ENCODE assay signal across 16 mouse cellular contexts in the genomic region with DNA sequence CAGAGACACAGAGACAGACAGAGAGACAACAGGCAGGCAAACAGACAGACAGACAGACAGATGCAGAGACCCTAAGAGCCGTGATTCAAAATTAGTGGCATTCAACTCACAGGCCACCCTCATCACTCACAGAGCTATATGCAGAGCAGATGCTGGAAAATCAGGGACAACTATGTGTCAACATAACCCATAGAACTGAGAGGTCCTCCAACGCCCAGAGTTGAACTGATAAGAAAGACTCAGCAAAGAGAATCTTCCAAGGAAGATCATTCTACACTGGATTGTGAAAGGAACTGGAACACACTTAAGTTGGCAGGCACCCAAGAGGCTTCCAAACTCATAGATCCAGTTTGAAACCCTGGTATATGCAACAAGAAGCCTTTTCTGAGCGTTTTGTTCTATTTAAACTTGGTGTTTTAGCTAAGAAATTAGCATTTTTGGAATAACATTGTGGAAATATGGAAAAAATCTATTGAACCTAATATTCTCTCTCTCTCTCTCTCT.
"Had no signal": no experiment of that assay in that cellular context is flagged by ENCODE, and none has a peak within 500 bp of the region (broad histone marks: within the 10 kb centered on the region; RNA-seq: fewer than 3 reads in every experiment).

No protein-coding gene starts in this region.

- H3K36me3 ChIP-seq: intestine, embryonic 15.5 days; limb, embryonic 15.5 days; midbrain, embryonic 10.5 days; neural tube, embryonic 15.5 days had no signal

- H3K9me3 ChIP-seq: intestine, embryonic 15.5 days; limb, embryonic 15.5 days; midbrain, embryonic 10.5 days; neural tube, embryonic 15.5 days had no signal

- H3K27me3 ChIP-seq: intestine, embryonic 15.5 days; limb, embryonic 15.5 days; neural tube, embryonic 15.5 days had no signal

- H3K4me1 ChIP-seq: intestine, embryonic 15.5 days; limb, embryonic 15.5 days; midbrain, embryonic 10.5 days; neural tube, embryonic 15.5 days had no signal

- DNase-seq: kidney, adult 18-20 months; kidney, postnatal 10 days; kidney, postnatal 4 days; left cerebral cortex, postnatal 4 days; lung, adult 18-20 months; midbrain, embryonic 14.5 days; right cerebral cortex, postnatal 4 days; spleen, adult 18-20 months; thymus, adult 18-20 months; thymus, postnatal 14 days had no signal

- ATAC-seq: intestine, embryonic 15.5 days had no signal

- H3K4me3 ChIP-seq: intestine, embryonic 15.5 days; limb, embryonic 15.5 days; midbrain, embryonic 10.5 days; myocyte; neural tube, embryonic 15.5 days had no signal

- H3K4me2 ChIP-seq: intestine, embryonic 15.5 days; limb, embryonic 15.5 days; neural tube, embryonic 15.5 days had no signal

- H3K9ac ChIP-seq: intestine, embryonic 15.5 days; limb, embryonic 15.5 days; liver, embryonic 14.5 days; neural tube, embryonic 15.5 days had no signal

- H3K27ac ChIP-seq: intestine, embryonic 15.5 days; limb, embryonic 15.5 days; liver, embryonic 14.5 days; midbrain, embryonic 10.5 days; neural tube, embryonic 15.5 days had no signal
